Mouse (Mus musculus): ENCODE data around the gene Cdkn2d. TPM values are rescaled to one million over a fixed set of nuclear protein-coding genes. Genes with fewer than 3 reads are reported as not detected.

The Cdkn2d gene
- 79.4 and 87.1 TPM in 2 replicates for polyA plus RNA-seq (2014; fragmentation: Nextera tagmentation; extraction: Ambion mirVana)

DNA sequence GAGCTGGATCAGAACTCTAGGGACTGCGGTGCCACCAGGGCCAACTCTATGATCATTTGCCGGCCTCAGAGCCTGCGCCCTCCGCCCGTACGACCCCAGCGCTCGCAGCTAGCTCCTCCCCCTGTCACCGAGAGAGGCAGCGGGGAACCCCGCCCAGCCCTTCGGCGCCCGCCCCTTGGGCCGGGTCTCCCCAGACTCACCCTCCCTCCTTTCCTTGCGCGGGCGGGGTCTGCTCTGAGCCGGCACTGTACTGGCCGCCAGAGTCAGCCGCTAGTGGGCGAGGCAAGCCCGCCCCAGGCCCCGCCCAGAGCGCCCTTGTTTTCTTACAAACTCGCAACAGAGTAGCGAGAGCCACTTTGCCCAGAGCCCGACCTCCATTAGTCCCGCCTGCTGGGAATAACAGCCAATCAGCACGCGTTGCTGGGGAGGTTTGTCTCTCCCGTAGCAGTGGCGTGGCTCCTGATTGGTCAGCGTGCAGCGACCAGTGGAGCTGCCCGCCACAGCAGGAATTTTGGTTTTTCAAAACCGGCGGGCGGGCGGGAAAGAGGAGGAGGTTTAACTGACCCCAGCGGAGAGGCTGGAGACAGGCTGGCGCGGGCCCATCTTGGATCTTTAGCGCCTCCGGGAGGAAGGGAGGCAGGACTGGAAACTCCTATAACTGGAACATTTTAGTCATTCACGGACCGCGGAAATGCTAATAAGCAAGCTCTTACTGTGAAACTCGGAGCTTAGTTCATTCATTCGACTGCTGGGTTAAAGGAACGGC is at the start of gene Cdkn2d:
Cdkn2d (minus strand) TSS at position 386 of the 766 bp plus-strand sequence.
- Histone ChIP-seq H3K9ac (ENCODE audit: low read length) (peak within 1 kb of the TSS; percentile 78), H3K36me3 (ENCODE audit: control insufficient read depth, insufficient read depth, low read length) (no peaks in the 10 kb centered on the region), H3K4me3 (ENCODE audit: low read depth, low read length) (peak within 1 kb of the TSS; percentile 70), H3K9me3 (ENCODE audit: control insufficient read depth, low read length) (no peaks in the 10 kb centered on the region), H3K27me3 (ENCODE audit: control insufficient read depth, insufficient read depth, low read length) (no peaks in the 10 kb centered on the region), H3K4me1 (ENCODE audit: control insufficient read depth, insufficient read depth, low read length) (peaks cover 18% of the 10 kb centered on the region), H3K27ac (ENCODE audit: low read depth, low read length) (peak within 1 kb of the TSS; percentile 68), H3K4me2 (ENCODE audit: low read depth) (peak within 1 kb of the TSS; percentile 60)
- ATAC-seq (ENCODE audit: insufficient read depth, low FRiP score, low TSS enrichment) (peak; percentile 96), DNase-seq (ENCODE audit: low spot score) (peak; percentile 100)
- under 1% methylated on average over 45 of the region's 51 CpGs for WGBS

DNA sequence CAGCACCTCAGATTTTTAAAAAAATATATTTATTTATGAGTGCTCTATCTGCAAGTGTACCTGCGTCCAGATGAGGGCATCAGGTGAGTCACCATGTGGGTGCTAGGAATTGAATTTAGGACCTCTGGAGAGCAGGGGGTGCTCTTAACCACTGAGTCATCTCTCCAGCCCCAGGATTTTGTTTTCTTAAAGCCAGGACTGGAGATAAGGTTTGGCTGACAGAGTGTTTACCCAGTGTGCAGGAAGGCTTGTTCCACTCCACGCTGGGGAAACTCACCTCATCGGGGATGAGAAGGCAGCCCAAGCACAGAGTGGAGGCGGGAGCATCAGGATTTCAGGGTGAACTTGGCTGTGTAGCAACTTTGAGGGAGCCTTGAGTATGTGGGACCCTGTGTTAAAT is 49.2 kb upstream of the Cdkn2d start:
- H3K4me1 ChIP-seq (ENCODE audit: control insufficient read depth, insufficient read depth, low read length): no peaks in the 10 kb centered on the region
- peaks cover 4% of the 10 kb centered on the region; the same call in 1 of the 2 replicates for H3K36me3 ChIP-seq (ENCODE audit: control insufficient read depth, insufficient read depth, low read length)
- WGBS: 85% methylated on average over 4 of the region's 4 CpGs

DNA sequence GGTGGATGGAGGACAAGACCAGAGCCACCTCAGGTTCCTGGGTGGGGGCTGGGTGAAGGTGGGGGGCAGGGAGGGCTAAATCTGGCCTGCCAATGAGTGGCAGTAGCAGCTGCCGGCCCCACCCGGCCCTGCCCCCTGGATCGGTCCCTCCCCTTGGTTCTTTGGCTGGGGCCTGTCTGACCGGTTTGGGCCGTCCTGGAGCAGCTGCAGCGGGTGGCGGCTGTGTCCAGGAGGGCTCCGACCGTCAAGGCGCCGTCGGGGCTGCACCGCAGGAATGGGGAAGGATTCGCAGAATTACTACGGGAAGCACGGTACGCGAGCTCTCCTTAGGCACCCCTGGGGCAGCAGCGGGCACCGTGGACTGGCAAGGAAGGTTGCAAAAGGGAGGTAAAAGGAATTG is 46.4 kb upstream of the Cdkn2d start:
- H3K9ac ChIP-seq (ENCODE audit: low read length): no peak overlapping the region
- WGBS: 16% methylated on average over 20 of the region's 20 CpGs
- DNase-seq (ENCODE audit: low spot score): no peak

More for the DNA sequence above, 49.2 kb upstream of the Cdkn2d start:
- Histone ChIP-seq H3K4me3 (ENCODE audit: low read depth, low read length) (no peak overlapping the region), H3K27me3 (ENCODE audit: control insufficient read depth, insufficient read depth, low read length) (no peaks in the 10 kb centered on the region), H3K9ac (ENCODE audit: low read length) (no peak overlapping the region), H3K27ac (ENCODE audit: low read depth, low read length) (no peak overlapping the region), H3K9me3 (ENCODE audit: control insufficient read depth, low read length) (no peaks in the 10 kb centered on the region), H3K4me2 (ENCODE audit: low read depth) (no peak overlapping the region)
- no peak for DNase-seq (ENCODE audit: low spot score)
- no peak for ATAC-seq (ENCODE audit: insufficient read depth, low FRiP score, low TSS enrichment)

DNA sequence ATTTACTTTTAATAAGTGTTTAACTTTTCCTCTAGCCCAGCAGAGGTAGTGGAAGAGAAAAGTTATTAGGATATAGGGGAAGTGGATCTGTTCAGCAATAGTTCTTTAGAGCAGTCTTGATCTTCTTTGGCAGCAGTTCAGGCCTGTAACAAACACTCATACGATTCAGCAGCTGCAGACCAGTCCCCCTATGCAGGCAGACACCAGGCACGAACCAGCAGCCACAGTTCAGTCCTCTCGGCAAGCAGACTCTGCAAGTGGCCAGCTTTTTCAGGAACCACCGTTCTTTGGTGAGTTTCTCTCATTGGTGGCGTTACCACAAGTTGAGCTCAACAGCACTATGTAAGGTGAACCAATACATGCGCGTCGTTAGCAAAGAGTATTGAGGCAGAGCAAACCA is 45.3 kb upstream of the Cdkn2d start:
- DNase-seq (ENCODE audit: low spot score) (no peak), ATAC-seq (ENCODE audit: insufficient read depth, low FRiP score, low TSS enrichment) (no peak)
- Histone ChIP-seq H3K4me3 (ENCODE audit: low read depth, low read length) (no peak overlapping the region), H3K27ac (ENCODE audit: low read depth, low read length) (no peak overlapping the region), H3K9ac (ENCODE audit: low read length) (no peak overlapping the region), H3K36me3 (ENCODE audit: control insufficient read depth, insufficient read depth, low read length) (no peaks in the 10 kb centered on the region), H3K4me1 (ENCODE audit: control insufficient read depth, insufficient read depth, low read length) (no peaks in the 10 kb centered on the region; the same call in 1 of the 2 replicates), H3K9me3 (ENCODE audit: control insufficient read depth, low read length) (no peaks in the 10 kb centered on the region), H3K27me3 (ENCODE audit: control insufficient read depth, insufficient read depth, low read length) (no peaks in the 10 kb centered on the region), H3K4me2 (ENCODE audit: low read depth) (no peak overlapping the region)
- 87% methylated on average over 8 of the region's 8 CpGs for WGBS

More for the DNA sequence above, 46.4 kb upstream of the Cdkn2d start:
- Histone ChIP-seq H3K4me2 (ENCODE audit: low read depth) (no peak overlapping the region), H3K36me3 (ENCODE audit: control insufficient read depth, insufficient read depth, low read length) (no peaks in the 10 kb centered on the region), H3K4me1 (ENCODE audit: control insufficient read depth, insufficient read depth, low read length) (no peaks in the 10 kb centered on the region), H3K9me3 (ENCODE audit: control insufficient read depth, low read length) (no peaks in the 10 kb centered on the region), H3K27me3 (ENCODE audit: control insufficient read depth, insufficient read depth, low read length) (no peaks in the 10 kb centered on the region), H3K27ac (ENCODE audit: low read depth, low read length) (no peak overlapping the region), H3K4me3 (ENCODE audit: low read depth, low read length) (no peak overlapping the region)
- ATAC-seq (ENCODE audit: insufficient read depth, low FRiP score, low TSS enrichment): no peak

DNA sequence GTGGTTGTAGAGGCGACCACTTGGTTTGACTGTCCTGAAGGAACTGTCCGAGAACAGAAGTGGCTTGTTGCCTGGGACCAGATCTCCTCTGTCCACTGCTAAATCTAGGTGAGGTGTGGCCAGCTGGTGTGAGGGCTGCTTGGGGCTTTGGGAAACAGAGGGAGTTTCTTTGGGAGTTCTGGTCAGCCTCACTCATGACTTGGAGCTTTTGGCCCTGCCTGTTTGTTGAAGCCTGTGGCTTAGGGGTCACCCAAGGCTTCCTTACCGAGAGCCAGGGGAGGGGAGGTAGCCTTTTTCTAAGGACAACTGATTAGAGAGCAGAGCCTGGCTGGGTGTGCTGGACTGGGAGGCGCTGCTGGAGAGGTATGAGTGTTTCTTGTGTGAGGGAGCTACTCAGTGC is 44.2 kb upstream of the Cdkn2d start:
- H3K27me3 ChIP-seq (ENCODE audit: control insufficient read depth, insufficient read depth, low read length): no peaks in the 10 kb centered on the region
- no peak for DNase-seq (ENCODE audit: low spot score)
- no peak overlapping the region for H3K9ac ChIP-seq (ENCODE audit: low read length)
- H3K27ac ChIP-seq (ENCODE audit: low read depth, low read length): no peak overlapping the region
- H3K36me3 ChIP-seq (ENCODE audit: control insufficient read depth, insufficient read depth, low read length): no peaks in the 10 kb centered on the region
- 86% methylated on average over 4 of the region's 4 CpGs for WGBS
- no peaks in the 10 kb centered on the region for H3K9me3 ChIP-seq (ENCODE audit: control insufficient read depth, low read length)
- no peaks in the 10 kb centered on the region; the same call in 1 of the 2 replicates for H3K4me1 ChIP-seq (ENCODE audit: control insufficient read depth, insufficient read depth, low read length)
- H3K4me3 ChIP-seq (ENCODE audit: low read depth, low read length): no peak overlapping the region
- ATAC-seq (ENCODE audit: insufficient read depth, low FRiP score, low TSS enrichment): no peak
- H3K4me2 ChIP-seq (ENCODE audit: low read depth): no peak overlapping the region

DNA sequence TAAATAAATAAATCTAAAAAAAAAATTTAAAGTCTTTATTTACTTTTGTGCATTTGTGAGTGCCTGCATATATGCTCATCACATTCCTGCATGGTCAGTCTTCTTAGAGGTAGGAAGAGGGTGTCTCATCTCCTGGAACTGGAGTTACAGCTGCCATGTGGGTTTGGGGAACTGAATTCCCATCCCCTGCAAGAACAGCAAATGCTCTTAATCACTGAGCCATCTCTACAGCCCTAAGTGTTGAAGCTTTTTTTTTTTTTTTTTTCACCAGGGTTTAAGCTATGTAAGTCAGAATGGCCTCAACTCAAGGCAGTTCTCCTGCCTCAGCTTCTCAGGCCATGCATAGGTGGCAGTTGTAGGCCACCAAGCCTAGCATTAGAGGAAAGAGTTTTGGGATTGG is 43.5 kb upstream of the Cdkn2d start:
- H3K4me2 ChIP-seq (ENCODE audit: low read depth): no peak overlapping the region
- no peaks in the 10 kb centered on the region for H3K36me3 ChIP-seq (ENCODE audit: control insufficient read depth, insufficient read depth, low read length)
- H3K27ac ChIP-seq (ENCODE audit: low read depth, low read length): no peak overlapping the region
- no peak overlapping the region for H3K9ac ChIP-seq (ENCODE audit: low read length)
- no peaks in the 10 kb centered on the region; the same call in 1 of the 2 replicates for H3K4me1 ChIP-seq (ENCODE audit: control insufficient read depth, insufficient read depth, low read length)
- H3K4me3 ChIP-seq (ENCODE audit: low read depth, low read length): no peak overlapping the region
- H3K9me3 ChIP-seq (ENCODE audit: control insufficient read depth, low read length): no peaks in the 10 kb centered on the region
- DNase-seq (ENCODE audit: low spot score): no peak
- no peak for ATAC-seq (ENCODE audit: insufficient read depth, low FRiP score, low TSS enrichment)
- no peaks in the 10 kb centered on the region for H3K27me3 ChIP-seq (ENCODE audit: control insufficient read depth, insufficient read depth, low read length)

DNA sequence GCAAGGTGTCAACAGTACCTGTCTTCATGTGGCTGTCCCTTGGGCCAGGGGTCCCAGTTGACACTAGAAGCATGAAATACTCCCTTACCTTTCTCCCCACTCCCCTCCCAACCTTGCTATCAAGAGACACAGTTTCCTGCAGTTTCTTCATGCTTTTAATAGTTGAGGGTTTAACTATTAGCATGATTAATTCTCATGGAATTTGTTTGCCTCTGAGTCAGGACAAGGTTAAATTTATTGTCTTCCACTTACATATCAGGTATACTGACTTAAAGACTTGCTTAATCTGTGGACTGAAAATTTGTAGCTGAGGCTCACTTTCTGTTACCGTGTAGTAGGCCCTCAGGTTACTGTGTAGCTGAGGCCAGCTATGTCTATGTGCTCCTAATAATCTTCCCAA is 42.3 kb upstream of the Cdkn2d start:
- DNase-seq (ENCODE audit: low spot score) (no peak), ATAC-seq (ENCODE audit: insufficient read depth, low FRiP score, low TSS enrichment) (no peak)
- Histone ChIP-seq H3K4me1 (ENCODE audit: control insufficient read depth, insufficient read depth, low read length) (no peaks in the 10 kb centered on the region; the same call in 1 of the 2 replicates), H3K4me2 (ENCODE audit: low read depth) (no peak overlapping the region), H3K27ac (ENCODE audit: low read depth, low read length) (no peak overlapping the region), H3K9ac (ENCODE audit: low read length) (no peak overlapping the region), H3K27me3 (ENCODE audit: control insufficient read depth, insufficient read depth, low read length) (no peaks in the 10 kb centered on the region), H3K36me3 (ENCODE audit: control insufficient read depth, insufficient read depth, low read length) (no peaks in the 10 kb centered on the region), H3K4me3 (ENCODE audit: low read depth, low read length) (no peak overlapping the region), H3K9me3 (ENCODE audit: control insufficient read depth, low read length) (no peaks in the 10 kb centered on the region)
- WGBS: 97% methylated on average over 1 of the region's 1 CpGs

DNA sequence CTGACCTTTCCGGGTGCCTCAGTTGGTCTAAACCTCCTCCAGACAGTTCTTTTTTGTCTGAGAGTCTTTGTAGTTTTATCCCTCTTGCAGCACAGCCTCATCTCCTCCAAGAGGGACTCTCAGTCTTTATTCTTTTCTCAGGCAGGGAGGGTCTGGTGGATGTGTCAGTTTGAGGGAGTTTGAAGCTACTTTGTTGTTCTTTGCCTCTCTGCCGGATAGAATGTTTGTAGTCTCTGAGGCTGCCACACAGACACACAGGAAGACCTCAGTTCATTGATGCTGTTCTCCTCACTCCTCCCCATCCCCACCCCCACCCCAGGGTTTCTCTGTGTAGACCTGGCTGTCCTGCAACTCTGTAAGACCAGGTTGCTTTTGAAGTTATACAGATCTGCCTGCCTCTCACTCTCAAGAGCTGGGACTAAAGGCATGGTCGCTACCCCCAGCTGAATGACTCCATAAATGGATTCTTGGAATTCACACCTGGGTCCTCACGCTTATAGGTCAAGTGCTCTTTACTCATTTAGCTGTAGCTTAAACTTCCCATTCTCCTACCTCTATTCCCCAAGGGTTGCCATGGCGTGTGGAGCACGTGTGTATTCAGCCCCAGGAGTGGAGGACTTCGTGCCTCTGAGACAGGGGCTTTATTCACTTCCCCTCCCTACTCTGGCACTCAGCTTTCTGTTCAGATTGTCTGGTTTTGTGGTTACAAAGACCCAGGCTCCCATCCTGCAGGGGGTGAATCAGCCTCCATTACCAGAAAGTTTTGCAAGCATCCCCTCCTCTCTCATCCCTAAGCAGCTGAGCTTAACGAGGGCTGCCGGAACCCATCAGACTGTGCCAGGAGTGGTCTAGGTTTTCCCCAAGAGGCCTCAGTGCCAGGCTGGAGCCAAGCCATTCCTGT is 41.2 kb upstream of the Cdkn2d start:
- ATAC-seq (ENCODE audit: insufficient read depth, low FRiP score, low TSS enrichment): no peak
- Histone ChIP-seq H3K4me2 (ENCODE audit: low read depth) (no peak overlapping the region), H3K4me1 (ENCODE audit: control insufficient read depth, insufficient read depth, low read length) (no peaks in the 10 kb centered on the region; the same call in 1 of the 2 replicates), H3K9ac (ENCODE audit: low read length) (no peak overlapping the region), H3K9me3 (ENCODE audit: control insufficient read depth, low read length) (no peaks in the 10 kb centered on the region), H3K4me3 (ENCODE audit: low read depth, low read length) (no peak overlapping the region), H3K27me3 (ENCODE audit: control insufficient read depth, insufficient read depth, low read length) (no peaks in the 10 kb centered on the region), H3K36me3 (ENCODE audit: control insufficient read depth, insufficient read depth, low read length) (no peaks in the 10 kb centered on the region), H3K27ac (ENCODE audit: low read depth, low read length) (no peak overlapping the region)
- 42% methylated on average over 9 of the region's 9 CpGs for WGBS
- no peak for DNase-seq (ENCODE audit: low spot score)

Measured in neural tube, embryonic 11.5 days (tissue).